In genomic region chr14:48169970-48170369, GRCm38 (mm10) we compare ENCODE assay signal across 9 mouse cellular contexts. TPM values are rescaled to one million over a fixed set of nuclear protein-coding genes. Genes with fewer than 3 reads are reported as not detected.
A peak's percentile ranks its signal among the peaks of the same experiment; 100 is the strongest.
DNase-seq lines count a peak whose midpoint lies in the region; ATAC-seq and TF ChIP-seq lines count a peak whose summit lies in the region.
"Had no signal": no experiment of that assay in that cellular context is flagged by ENCODE, and none has a peak within 500 bp of the region (broad histone marks: within the 10 kb centered on the region; RNA-seq: fewer than 3 reads in every experiment).

No protein-coding gene starts in this region.

- 53% methylated on average over 7 of the region's 7 CpGs for WGBS in forebrain, embryonic 10.5 days
- 48% methylated on average over 7 of the region's 7 CpGs for WGBS in forebrain, embryonic 13.5 days
- WGBS in liver, embryonic 11.5 days: 58% methylated on average over 7 of the region's 7 CpGs

- no peaks in the 10 kb centered on the region for H3K9me3 ChIP-seq in forebrain, embryonic 10.5 days
- H3K9me3 ChIP-seq in forebrain, embryonic 13.5 days (replicated peaks): no peaks in the 10 kb centered on the region
- no peaks in the 10 kb centered on the region for H3K9me3 ChIP-seq in liver, embryonic 11.5 days (ENCODE audit: control insufficient read depth, low read length)
- H3K9me3 ChIP-seq: midbrain, embryonic 12.5 days had no signal

- H3K36me3 ChIP-seq in forebrain, embryonic 10.5 days (replicated peaks): peaks cover 4% of the 10 kb centered on the region; the same call in 1 of the 2 replicates
- H3K36me3 ChIP-seq in forebrain, embryonic 13.5 days (ENCODE audit: poor library complexity, severe bottlenecking): no peaks in the 10 kb centered on the region
- H3K36me3 ChIP-seq in liver, embryonic 11.5 days (ENCODE audit: control insufficient read depth, insufficient read depth, low read length): no peaks in the 10 kb centered on the region
- H3K36me3 ChIP-seq: midbrain, embryonic 12.5 days had no signal

- H3K27me3 ChIP-seq in forebrain, embryonic 10.5 days (ENCODE audit: poor library complexity, severe bottlenecking): no peaks in the 10 kb centered on the region
- no peaks in the 10 kb centered on the region for H3K27me3 ChIP-seq in forebrain, embryonic 13.5 days
- H3K27me3 ChIP-seq in liver, embryonic 11.5 days (replicated peaks; ENCODE audit: control insufficient read depth, insufficient read depth, low read length): no peaks in the 10 kb centered on the region
- H3K27me3 ChIP-seq: midbrain, embryonic 12.5 days had no signal

- DNase-seq in forebrain, embryonic 10.5 days (ENCODE audit: extremely low spot score, low spot score): peak; percentile 64
- peak; percentile 62 for DNase-seq in liver
- no peak for DNase-seq in liver, embryonic 11.5 days (ENCODE audit: low spot score)
- peak; percentile 80 for DNase-seq in brain, embryonic 14.5 days (ENCODE audit: low read depth)
- peak; percentile 66 to 74 for DNase-seq in heart, postnatal 14 days
- no peak for DNase-seq in MN1 (ENCODE audit: low spot score)

- TF ChIP-seq CTCF in brain, embryonic 14.5 days (IDR thresholded peaks at IDR 0.05; ENCODE audit: borderline replicate concordance, extremely low read depth, insufficient read depth, insufficient read length): peak; percentile 76

- H3K4me2 ChIP-seq in forebrain, embryonic 13.5 days: no peak overlapping the region
- H3K4me2 ChIP-seq in liver, embryonic 11.5 days: no peak overlapping the region
- H3K4me2 ChIP-seq: midbrain, embryonic 12.5 days had no signal

- no peak for ATAC-seq in forebrain, embryonic 13.5 days
- ATAC-seq in liver, embryonic 11.5 days (replicated peaks; ENCODE audit: low FRiP score): no peak
- peak; percentile 52; the same call in 1 of the 2 replicates for ATAC-seq in megakaryocyte progenitor cell, adult 5-6 weeks (replicated peaks; ENCODE audit: poor library complexity)

- peaks cover 26% of the 10 kb centered on the region for H3K4me1 ChIP-seq in forebrain, embryonic 10.5 days
- H3K4me1 ChIP-seq in forebrain, embryonic 13.5 days: peaks cover 20% of the 10 kb centered on the region
- H3K4me1 ChIP-seq in liver, embryonic 11.5 days (replicated peaks; ENCODE audit: control insufficient read depth, insufficient read depth, low read length): no peaks in the 10 kb centered on the region; the same call in 1 of the 2 replicates

- TF ChIP-seq POLR2A in brain, embryonic 14.5 days (IDR thresholded peaks at IDR 0.05; ENCODE audit: borderline replicate concordance, extremely low read depth, insufficient read depth, insufficient read length, poor library complexity, severe bottlenecking): no peak

- no peak overlapping the region for H3K27ac ChIP-seq in forebrain, embryonic 10.5 days
- no peak overlapping the region for H3K27ac ChIP-seq in forebrain, embryonic 13.5 days
- no peak overlapping the region for H3K27ac ChIP-seq in liver, embryonic 11.5 days (ENCODE audit: low read depth, low read length)
- H3K27ac ChIP-seq: midbrain, embryonic 12.5 days had no signal

- no peak overlapping the region for H3K9ac ChIP-seq in forebrain, embryonic 13.5 days
- H3K9ac ChIP-seq in liver, embryonic 11.5 days (ENCODE audit: low read depth, low read length): no peak overlapping the region
- H3K9ac ChIP-seq: midbrain, embryonic 12.5 days had no signal

- H3K4me3 ChIP-seq in forebrain, embryonic 10.5 days: no peak overlapping the region
- H3K4me3 ChIP-seq in forebrain, embryonic 13.5 days: no peak overlapping the region
- no peak overlapping the region for H3K4me3 ChIP-seq in liver, embryonic 11.5 days (ENCODE audit: low read depth, low read length)
- H3K4me3 ChIP-seq: midbrain, embryonic 12.5 days had no signal

- intact Hi-C loops in heart, postnatal 14 days (cut with DNase I): loop anchor here (5.0 to 10.0 kb wide), 3 partner anchors 38 to 415 kb away; partner anchors contain the start of gene Peli2

RNA-seq across cellular contexts. Expression of gene Peli2, which starts 49.3 kb away (rescaled TPM):
- 5.7 and 6.8 TPM in 2 replicates for polyA plus RNA-seq in forebrain, embryonic 10.5 days (2016; fragmentation: Nextera tagmentation; extraction: Ambion mirVana)
- polyA plus RNA-seq in forebrain, embryonic 13.5 days (2015; fragmentation: Nextera tagmentation; extraction: Ambion mirVana): 8.4 and 8.5 TPM in 2 replicates
- polyA plus RNA-seq in liver, embryonic 11.5 days (2014; fragmentation: Nextera tagmentation; extraction: Ambion mirVana): 3.1 TPM in 2 replicates
- polyA plus RNA-seq in brain, embryonic 14.5 days (2012; rRNA removed): 14.0 and 18.0 TPM in 2 replicates
- total RNA-seq in heart, postnatal 14 days (2021): 10 to 100 TPM; 15.6 to 18.6 TPM
- 9.0 and 10.3 TPM in 2 replicates for total RNA-seq in megakaryocyte progenitor cell, adult 5-6 weeks (2015)
- total RNA-seq in megakaryocyte progenitor cell, adult 5-6 weeks (2017): 4.7 and 6.6 TPM in 2 replicates

Comparison
In these comparisons a context has a peak if more than half of its experiments do, and no peak if none do; other contexts are left out.
1. DNase-seq: peak in forebrain, embryonic 10.5 days (single experiment), liver (single experiment), brain, embryonic 14.5 days (single experiment) and heart, postnatal 14 days (2 of 2); none in liver, embryonic 11.5 days (single experiment) and MN1 (single experiment).